Mouse (Mus musculus) megakaryocyte progenitor cell, adult 5-6 weeks (primary cell): ENCODE measurements around the gene Sh3glb1. TPM values are rescaled to one million over a fixed set of nuclear protein-coding genes. Genes with fewer than 3 reads are reported as not detected.
"Not testable (repeated sequence)": the region's sequence is repeated elsewhere in the genome, so short reads cannot be mapped to it uniquely, and the experiment has no call there.

Source experiments
- ATAC-seq: replicated peaks from 2 replicates; pipeline ENCODE4 v1.8.0; 2016; ENCODE audit warnings: mild to moderate bottlenecking, moderate TSS enrichment, inconsistent platforms; ENCODE audit not compliant: poor library complexity
- total RNA-seq, 2 experiments: library from RNA; stranded (forward) in 1 of 2; stranded (reverse) in 1 of 2; fragments of 157-497, 149-512 nt in 1 of 2; fragments of 200-1000 nt in 1 of 2; gene quantifications; 2 replicates each; pipeline versions ENCODE4 v1.2.3 to v1.2.4; 2015 to 2017

The Sh3glb1 gene
- 54.3 and 70.0 TPM in 2 replicates for total RNA-seq (2015)
- 25.5 and 30.3 TPM in 2 replicates for total RNA-seq (2017)

GRCm38 (mm10) chr3:144719901-144720747 lies at the start of gene Sh3glb1:
TSS of gene Sh3glb1 (minus strand) at chr3:144720335.
- ATAC-seq: peak; percentile 72

DNA sequence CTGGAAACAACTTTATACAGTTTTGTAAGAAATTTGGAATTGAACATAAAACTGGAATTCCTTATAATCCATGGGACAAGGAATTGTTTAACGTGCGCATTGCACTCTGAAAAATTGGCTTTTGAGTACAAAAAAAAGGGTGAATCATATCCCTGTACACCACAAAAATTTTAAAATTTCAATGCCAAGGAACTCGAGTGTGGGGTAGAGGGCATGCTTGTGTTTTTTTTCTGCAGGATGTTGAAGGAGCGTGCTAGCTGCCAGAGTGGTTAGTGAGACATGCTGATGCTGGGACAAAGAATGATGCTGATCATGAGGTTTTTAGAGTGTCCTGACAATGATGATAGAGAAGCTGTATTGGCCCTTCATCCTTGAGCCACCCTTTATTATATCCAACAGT lies 45.0 kb upstream of the Sh3glb1 start:
- no peak for ATAC-seq

DNA sequence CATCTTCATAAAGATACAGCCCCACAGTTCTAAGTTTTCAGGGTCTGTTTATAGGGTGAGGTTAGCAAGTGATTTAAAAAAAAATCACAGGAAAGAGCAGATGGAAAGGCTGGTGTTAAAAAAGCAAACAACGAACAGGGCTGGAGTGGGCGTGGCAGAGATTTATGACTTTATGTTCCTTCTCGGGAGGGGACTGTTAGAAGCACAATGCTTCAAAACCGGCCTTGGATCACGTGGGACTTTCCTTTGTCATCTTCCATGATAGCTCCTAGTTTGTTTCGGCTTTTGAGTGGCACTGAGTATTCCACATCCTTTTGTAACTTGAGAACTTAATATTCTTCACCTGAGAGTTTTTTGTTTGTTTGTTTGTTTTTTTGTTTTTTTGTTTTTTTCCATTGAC lies 41.3 kb upstream of the Sh3glb1 start:
- no peak for ATAC-seq

- peak; percentile 92 for ATAC-seq
Observed at GRCm38 (mm10) chr3:144760592-144761309, 40.6 kb upstream of the Sh3glb1 start, which contains the start of gene Clca3a1. TSS of gene Clca3a1 (minus strand) at chr3:144760977.

- ATAC-seq: no peak
Observed at GRCm38 (mm10) chr3:144759719-144760118, 39.6 kb upstream of the Sh3glb1 start.

GRCm38 (mm10) chr3:144756103-144756502 lies 36.0 kb upstream of the Sh3glb1 start:
- not testable (repeated sequence) for ATAC-seq

DNA sequence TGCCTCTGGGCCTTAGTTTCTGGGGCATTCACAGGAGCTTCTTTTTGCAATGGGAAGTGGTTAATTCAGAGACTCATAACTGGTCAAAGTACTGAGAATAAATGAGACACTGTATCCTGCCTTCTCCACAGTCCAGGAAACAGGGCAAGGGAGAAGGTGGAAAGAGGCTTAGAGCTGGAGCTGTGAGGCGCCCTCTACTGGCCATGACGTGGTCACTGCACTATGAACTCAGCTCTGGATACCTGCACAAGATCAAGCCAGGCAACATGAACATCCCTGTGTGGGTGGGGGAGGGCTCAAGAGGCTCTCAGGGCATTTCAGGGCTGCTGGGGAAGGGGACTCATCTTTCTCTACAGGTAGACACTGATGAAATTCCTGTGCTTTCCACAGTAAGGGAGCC lies 33.0 kb upstream of the Sh3glb1 start:
- peak; percentile 93 for ATAC-seq

- peak; percentile 50 for ATAC-seq
Observed at GRCm38 (mm10) chr3:144749062-144749963, 29.2 kb upstream of the Sh3glb1 start.

GRCm38 (mm10) chr3:144747706-144748105 lies 27.6 kb upstream of the Sh3glb1 start:
- not testable (repeated sequence) for ATAC-seq

- not testable (repeated sequence) for ATAC-seq
Observed at GRCm38 (mm10) chr3:144738396-144738795, 18.3 kb upstream of the Sh3glb1 start.

DNA sequence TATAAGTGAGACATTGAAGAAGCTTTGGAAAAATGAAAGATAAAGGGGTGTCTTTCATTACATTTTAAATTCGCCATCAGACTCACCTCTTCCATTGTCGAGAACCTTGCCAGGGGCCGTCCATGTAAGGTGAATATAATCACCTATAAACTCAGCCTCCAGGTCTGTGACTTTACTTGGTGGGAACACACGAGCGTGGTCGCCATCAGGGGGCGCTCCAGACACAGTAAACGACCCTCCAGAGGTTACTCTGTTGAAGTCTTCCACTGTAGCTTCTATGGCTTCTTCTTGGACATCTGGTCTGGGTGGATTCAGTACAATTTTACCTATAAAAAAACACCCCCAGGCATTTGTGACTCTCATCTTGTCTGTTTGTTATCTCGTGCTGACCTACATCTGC lies 16.7 kb upstream of the Sh3glb1 start:
- ATAC-seq: peak; percentile 91

- 0 out of 2 replicates have a peak, but pooled peaks have one; percentile 15 for ATAC-seq
Observed at GRCm38 (mm10) chr3:144723455-144723854, 3.3 kb upstream of the Sh3glb1 start.

GRCm38 (mm10) chr3:144722566-144722965 lies 2.4 kb upstream of the Sh3glb1 start:
- ATAC-seq: not testable (repeated sequence)

- ATAC-seq: no peak
Observed at GRCm38 (mm10) chr3:144721860-144722256, 1.7 kb upstream of the Sh3glb1 start.

DNA sequence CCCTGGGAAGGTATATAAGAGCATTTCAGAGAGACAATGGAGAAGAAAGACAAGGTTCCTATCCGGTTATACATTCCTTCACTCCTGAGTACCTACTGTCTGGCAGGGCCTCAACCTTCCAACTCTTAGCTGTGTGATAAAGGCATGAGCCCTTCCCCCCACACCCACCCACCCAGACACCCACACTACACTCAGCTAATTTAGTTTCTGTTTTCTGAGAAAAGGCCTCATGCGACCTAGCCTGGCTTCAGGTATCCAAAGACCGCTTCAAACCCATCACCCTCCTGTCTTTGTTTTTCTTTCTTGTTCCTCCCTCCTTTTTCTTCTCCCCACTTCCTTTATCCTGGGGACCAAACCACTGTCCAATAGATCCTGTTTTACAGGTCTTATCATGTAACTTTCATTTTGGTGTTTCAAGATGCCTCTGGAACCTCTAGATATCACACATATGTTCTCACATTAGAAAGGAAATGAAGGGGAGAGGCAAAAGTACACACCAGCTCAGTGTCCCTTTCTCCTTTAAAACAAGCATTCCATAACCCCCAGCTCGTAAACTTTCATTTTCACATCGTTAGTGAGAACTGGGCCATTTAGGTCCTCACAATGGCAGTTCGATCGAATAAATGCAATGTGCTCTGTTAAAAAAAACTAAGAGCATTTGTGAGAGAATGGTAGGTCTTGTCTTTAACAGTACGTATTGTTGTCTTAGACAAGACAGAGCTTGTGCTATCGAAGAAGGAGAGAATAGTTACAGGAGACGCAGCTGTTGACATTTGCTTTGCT lies 1.1 kb upstream of the Sh3glb1 start:
- ATAC-seq: 0 out of 2 replicates have a peak, but pooled peaks have one; percentile 1

DNA sequence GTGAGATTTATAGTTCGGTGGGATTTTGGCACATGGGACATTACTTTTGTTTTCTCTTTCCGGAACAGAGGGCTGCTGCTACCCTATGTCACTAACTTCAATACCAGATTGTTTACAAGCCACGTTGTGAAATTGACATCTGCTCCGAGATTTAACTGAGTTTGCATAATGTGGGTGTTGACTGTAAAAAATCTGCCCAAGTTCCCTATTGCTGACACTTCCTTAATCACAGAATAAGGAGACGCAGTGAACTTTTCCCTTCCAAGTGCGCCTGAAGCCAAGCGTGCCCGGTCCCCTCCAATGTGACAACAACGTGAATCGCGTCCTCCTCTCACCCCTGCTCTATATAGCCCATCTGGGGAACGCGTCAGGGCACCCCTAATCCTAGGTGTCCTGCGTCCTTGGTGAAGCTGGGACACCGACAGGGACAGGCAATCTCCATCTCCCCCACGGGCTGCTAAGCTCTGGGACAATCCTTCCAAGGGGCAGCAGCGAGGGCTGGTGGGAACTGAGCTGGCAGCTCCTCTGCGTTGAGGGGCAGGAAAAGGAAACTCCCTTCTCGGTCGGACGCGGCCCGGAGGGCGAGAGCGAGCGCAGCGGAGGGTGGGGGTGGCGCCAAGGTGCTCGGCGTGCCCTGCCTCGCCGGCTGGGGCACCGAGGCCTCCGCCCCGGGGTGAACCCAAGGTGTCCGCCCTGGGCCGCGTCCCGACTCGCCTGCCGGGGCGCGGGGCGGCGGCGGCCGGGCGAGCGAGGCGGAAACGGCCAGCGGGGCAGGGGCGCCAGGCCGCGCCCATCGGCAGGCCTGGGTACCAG lies 841 bp downstream of the Sh3glb1 start:
- ATAC-seq: peak; percentile 25

- no peak for ATAC-seq
Observed at GRCm38 (mm10) chr3:144718706-144719087, 1.4 kb downstream of the Sh3glb1 start.

GRCm38 (mm10) chr3:144717835-144718234 lies 2.3 kb downstream of the Sh3glb1 start:
- ATAC-seq: no peak

DNA sequence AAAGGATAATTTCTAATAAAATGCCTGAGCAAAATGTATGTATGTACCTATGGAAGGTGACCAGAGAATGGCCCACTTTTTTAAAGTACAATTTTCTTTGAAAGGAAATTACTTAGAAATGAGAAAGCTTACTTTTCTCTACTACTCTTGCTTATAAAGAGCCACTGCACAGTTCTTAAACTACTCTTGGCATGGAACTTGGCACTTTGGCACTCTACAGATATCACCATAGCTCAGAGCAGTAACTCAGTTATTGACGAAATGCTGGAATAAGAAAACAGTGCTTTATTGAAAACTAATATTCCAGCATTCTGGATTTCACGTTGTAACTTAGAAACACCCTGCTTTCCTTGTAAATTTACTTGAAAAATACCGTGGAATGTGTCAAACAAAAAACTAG lies 3.0 kb downstream of the Sh3glb1 start:
- no peak for ATAC-seq
